ENCODE assay signal across 20 mouse cellular contexts in genomic region chr17:43141740-43142139, GRCm38 (mm10).
"Had no signal": no experiment of that assay in that cellular context is flagged by ENCODE, and none has a peak within 500 bp of the region (broad histone marks: within the 10 kb centered on the region; RNA-seq: fewer than 3 reads in every experiment).

No protein-coding gene starts in this region.

- H3K9ac ChIP-seq: liver, postnatal 0 days; lung, embryonic 15.5 days; midbrain, embryonic 12.5 days; neural tube, embryonic 13.5 days; neural tube, embryonic 15.5 days; stomach, embryonic 15.5 days had no signal

- H3K27me3 ChIP-seq: lung, embryonic 15.5 days; midbrain, embryonic 12.5 days; neural tube, embryonic 13.5 days; neural tube, embryonic 15.5 days; stomach, embryonic 15.5 days had no signal

- H3K4me1 ChIP-seq: lung, embryonic 15.5 days; midbrain, embryonic 10.5 days; midbrain, embryonic 12.5 days; neural tube, embryonic 13.5 days; neural tube, embryonic 15.5 days; stomach, embryonic 15.5 days had no signal

- H3K9me3 ChIP-seq: lung, embryonic 15.5 days; midbrain, embryonic 10.5 days; midbrain, embryonic 12.5 days; neural tube, embryonic 13.5 days; neural tube, embryonic 15.5 days; stomach, embryonic 15.5 days had no signal

- H3K4me3 ChIP-seq: lung, embryonic 15.5 days; midbrain, embryonic 10.5 days; midbrain, embryonic 12.5 days; myocyte; neural tube, embryonic 13.5 days; neural tube, embryonic 15.5 days; stomach, embryonic 15.5 days had no signal

- ATAC-seq: liver, postnatal 0 days; midbrain, embryonic 16.5 days had no signal

- H3K27ac ChIP-seq: lung, embryonic 15.5 days; midbrain, embryonic 10.5 days; midbrain, embryonic 12.5 days; neural tube, embryonic 13.5 days; neural tube, embryonic 15.5 days; stomach, embryonic 15.5 days had no signal

- H3K36me3 ChIP-seq: lung, embryonic 15.5 days; midbrain, embryonic 10.5 days; midbrain, embryonic 12.5 days; neural tube, embryonic 13.5 days; neural tube, embryonic 15.5 days; stomach, embryonic 15.5 days had no signal

- DNase-seq: liver, postnatal 0 days; lung, adult 2 months; lung, postnatal 10 days; lung, postnatal 4 days; midbrain, embryonic 14.5 days; retina, postnatal 1 day; right cerebral cortex, adult 18-20 months; right cerebral cortex, postnatal 25 days; right cerebral cortex, postnatal 4 days; thymus, adult 18-20 months; thymus, postnatal 14 days; thymus, postnatal 36 days had no signal

- H3K4me2 ChIP-seq: lung, embryonic 15.5 days; midbrain, embryonic 12.5 days; neural tube, embryonic 13.5 days; neural tube, embryonic 15.5 days; stomach, embryonic 15.5 days had no signal
